Mouse (Mus musculus) liver, adult (tissue): ENCODE measurements around the gene Gpr37l1.

Experiments
- GATA4 ChIP-seq: IDR thresholded peaks from 2 replicates; pipeline ENCODE4 v1.6.1; 2014; ENCODE audit warnings: mild to moderate bottlenecking, low read length; ENCODE audit not compliant: insufficient replicate concordance

Gene Gpr37l1

DNA sequence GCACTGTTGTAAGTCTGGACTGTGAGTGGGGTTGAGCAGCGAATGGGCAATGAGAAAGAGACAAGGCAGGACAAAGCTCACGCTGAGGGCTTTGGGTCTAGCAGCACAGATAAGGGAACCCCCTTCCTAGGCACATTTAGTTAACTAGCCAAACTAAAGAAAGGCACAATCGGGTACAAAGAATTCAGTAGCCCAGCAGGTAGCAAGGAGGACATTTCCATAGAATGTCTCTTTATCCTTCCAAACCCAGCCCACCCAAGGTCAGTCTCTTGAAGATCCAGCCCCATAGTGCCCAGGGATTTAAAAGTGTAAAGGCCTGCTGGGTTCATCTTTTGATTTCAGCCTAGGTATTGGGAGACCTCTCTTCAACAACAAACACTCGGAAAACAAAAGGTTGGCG is 18.5 kb upstream of the Gpr37l1 start:
- no peak for TF ChIP-seq GATA4

DNA sequence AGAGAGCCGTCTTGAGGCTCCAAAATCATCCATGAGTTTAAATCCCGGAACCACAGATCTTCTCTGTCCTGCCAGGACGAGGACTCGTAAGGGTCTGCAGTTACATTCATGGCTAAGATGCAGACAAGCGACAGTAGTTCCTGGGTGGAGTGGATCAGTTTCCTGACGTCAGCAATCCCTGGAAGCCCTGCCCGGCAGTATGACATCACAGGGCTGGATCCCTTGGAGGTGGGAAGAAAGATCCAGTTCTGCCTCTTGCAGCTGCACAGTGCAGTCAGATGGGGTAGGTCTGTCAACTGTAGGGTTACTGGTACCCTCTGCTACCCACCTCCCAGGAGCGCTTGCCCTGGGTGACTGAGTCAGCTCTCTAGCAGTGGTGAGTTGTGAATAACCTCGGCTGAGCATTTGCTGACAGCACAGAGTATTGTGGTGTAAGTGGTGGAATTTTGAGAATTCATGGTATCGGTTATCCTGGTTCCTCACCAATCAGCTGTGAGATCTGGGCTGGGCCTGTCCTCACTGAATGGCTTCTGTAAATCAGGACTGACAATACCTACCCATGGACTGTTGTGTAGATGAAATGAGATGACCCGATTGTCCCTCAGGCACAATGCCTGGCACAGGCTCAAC is 16.6 kb upstream of the Gpr37l1 start:
- no peak for TF ChIP-seq GATA4

DNA sequence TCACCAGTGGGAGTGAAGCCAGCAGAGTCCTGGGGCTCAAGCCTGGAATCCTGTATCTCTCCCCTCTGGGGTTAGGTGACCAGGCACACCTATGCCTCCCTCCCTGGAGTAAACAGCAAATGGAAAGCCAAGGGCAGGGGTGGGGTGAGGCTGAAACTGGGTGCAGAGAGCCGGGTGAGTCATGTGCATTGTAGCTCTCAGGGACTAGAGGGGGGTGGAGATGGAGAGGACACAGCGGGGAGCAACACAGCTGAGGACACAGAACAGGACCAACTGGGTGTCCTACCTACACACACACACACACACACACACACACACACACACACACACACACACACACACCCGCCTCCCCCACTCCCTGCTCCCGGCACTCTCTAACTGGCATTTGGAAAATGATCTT is 16.0 kb upstream of the Gpr37l1 start:
- no peak for TF ChIP-seq GATA4

DNA sequence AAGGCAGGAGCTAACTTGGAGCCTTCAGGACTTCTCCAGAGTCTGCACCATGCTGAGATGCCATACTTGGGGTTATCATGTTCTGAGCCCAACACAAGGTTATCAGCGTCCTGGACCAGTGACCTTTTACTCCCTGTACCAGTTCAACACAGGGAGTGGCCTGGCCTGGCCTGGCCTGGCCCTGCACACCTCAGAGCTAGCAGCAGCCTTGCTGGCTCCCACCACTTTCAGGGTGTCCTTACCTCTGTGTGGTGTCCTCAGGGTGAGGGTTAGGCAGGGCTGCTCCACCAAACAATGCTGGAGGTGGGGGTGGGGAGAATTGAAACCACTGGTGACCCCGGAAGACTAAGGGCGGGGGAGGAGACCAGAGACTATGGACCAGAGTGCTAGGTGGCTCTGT is 15.5 kb upstream of the Gpr37l1 start:
- TF ChIP-seq GATA4, result no peak

DNA sequence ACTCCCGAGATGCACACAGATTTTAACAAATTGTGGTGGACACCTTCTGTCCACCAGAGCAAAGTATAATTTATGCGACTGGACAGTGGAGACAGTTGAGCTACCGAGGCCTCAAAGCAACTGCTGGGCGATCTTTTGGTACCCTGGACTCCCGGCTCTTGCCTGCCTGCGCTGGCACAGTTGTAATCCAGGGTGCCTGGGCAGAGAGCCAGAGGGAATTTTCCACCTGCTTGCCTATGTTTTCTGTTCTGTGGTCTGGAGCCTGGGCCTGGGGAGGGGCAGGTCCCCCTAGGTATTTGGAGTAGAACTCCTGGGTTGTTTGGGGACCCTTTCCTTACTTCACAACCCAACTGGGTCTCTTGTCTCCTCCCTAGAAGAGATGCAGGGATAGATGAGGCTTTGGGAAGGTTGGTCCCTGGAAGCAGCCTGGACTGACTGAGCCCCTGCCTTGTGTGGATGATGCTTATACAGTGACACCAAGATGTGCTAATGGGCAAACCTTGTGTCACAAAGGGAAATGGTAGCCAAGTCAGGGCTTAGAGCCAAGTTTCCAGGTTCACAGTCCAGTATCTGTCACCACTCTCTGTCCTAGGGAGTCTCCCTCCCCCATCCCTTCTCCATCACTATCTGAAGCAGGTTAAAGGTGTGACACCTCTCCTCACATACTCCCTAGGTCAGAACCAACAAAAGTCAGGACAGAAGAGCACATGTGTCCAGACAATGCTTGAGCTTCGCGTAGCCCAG is 14.6 kb upstream of the Gpr37l1 start:
- TF ChIP-seq GATA4, result no peak

DNA sequence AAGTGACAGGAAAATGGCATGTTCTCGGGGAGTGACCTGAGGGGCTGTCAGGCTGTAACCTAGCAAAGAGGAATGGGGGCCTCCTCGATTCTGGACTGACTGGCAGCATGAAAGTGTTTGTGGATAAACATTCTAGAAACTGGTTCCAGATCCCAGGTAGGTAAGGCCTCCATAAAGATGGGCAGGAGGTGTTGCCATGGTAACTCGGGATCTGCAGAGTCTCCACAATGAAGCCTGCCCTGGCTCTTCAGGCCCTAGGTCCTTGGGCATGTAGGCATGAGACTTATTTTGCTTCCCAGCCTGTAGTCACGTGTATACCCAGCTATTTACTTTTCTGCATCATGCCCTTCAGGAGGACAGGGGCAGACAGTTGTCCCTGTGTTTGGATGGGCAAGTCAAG is 13.8 kb upstream of the Gpr37l1 start:
- no peak for TF ChIP-seq GATA4

DNA sequence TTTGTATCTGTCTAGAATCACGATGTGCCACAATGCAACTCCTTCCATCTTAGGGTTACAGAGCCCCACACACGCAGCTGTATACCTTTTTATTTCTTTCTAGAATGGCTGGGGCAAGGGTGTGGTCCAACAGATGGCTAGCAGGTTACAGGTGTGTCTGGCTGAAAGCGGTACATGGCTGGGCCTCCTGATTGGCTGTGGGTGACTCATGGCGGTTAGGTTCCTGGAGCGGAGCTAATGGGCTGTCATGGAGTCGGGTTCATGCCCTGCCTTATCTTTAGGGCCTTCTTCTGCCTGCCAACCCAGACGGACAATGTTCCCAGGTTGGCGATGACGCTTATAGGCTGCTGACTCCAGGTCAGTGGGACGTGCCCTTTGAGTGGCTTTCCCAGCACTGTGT is 13.3 kb upstream of the Gpr37l1 start:
- TF ChIP-seq GATA4, result no peak

DNA sequence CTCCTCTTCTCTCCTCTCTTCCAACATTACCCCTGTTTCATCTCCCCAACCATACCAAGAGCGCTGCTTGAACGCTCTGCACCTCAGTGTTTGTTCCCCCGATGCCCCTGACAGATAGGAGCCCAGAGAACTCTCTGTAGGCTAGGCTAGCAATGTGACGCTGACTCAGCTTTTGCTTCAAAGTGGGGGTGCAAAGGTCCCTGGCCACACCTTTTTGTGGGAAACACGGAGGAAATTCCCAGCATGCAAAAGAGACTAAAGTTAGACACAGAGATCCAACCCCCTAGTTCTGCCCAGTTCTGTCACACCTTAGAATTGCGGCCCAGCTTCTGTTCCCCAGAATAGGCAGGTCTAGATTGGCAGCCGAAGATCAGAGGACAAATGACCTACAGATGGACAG is 11.4 kb upstream of the Gpr37l1 start:
- TF ChIP-seq GATA4, result no peak

DNA sequence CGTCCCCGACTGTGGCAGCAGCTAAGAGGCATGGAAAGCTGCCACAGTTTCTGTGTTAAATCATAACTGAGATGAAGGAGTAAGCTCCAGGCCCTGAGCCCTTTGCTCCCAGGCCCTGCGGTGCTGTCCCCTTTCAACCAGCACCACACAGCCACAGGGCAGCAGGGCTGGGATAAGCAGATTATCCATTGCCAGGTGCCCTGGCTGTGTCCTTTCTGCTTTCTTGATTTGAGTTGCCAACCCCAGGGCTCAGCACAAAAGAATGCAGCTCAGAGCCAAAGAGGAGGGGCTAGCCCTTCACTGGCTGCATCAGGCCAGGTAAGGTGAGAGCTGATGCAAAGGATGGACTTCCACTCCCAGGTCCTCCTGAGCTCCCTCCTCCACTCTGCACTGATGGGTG is 10.2 kb upstream of the Gpr37l1 start:
- no peak for TF ChIP-seq GATA4

DNA sequence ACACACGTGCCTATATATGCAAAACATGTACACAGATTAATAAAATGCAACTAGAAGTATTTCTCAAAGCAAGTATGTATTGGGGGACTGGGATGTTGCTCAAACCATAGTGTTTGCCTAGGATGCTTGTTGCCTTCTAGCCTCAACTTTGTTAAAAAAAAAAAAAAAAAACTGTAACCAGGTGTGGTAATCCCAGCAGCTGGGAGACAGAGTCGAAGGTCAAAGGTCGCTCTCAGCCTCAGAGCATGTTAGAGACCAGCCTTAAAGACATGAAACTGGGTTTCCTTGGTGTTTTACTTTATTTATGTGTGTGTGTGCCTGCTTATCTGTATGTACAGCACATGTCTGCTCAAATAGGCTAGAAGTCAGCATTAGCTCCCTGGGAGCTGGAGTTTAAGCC is 7.7 kb upstream of the Gpr37l1 start:
- TF ChIP-seq GATA4, result no peak

DNA sequence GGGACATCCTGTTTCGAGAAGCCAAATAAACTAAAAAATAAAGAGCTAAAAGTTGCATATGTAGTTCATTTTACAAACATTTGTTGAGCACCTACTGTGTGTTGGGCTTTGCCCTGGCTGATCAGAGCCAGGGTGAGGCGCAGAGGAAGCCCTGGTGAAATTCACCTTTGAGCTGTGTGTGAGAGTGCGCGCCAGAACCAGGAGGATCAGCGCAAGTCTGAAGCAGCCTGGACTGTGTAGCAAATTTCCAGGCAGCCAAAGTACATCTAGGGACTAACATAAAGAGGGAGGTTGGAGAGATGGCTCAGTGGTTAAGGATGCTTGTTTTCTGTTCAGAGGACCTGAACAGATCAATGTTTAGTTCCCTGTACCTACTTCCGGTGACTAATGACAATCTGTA is 5.8 kb upstream of the Gpr37l1 start:
- TF ChIP-seq GATA4, result no peak

DNA sequence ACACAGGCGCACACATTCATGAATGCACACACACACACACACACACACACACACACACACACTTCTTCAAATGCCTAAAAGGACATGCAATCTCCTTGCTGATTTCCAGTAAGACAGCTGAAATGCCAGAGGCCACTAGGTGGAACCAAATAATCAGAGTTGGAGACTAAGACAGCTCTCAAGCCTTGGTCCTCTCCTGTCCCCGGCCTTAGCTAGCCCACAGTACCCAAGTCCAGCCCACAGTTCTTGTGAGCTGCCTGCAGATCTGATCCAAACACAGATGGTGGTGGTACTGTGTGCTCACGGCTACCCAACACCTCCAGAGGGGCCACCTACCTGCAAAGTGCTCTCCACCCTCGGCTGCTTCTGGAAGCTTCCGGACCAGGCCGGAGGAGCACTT is 4.5 kb upstream of the Gpr37l1 start:
- no peak for TF ChIP-seq GATA4

DNA sequence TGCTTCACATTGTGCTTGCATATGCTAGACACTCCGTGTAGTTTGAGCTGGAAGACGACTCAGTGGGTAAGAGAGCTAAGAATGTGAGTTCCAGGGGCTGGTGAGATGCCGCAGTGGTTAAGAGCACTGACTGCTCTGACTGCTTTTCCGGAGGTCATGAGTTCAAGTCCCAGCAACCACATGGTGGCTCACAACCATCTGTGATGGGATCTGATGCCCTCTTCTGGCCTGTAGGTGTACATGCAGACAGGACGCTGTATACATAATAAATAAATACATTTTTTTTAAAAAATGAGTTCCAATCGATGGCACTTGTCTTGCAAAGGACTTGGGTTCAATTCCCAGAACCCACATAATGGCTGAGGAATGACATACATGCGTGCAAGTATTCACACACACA is 3.7 kb upstream of the Gpr37l1 start:
- no peak for TF ChIP-seq GATA4

DNA sequence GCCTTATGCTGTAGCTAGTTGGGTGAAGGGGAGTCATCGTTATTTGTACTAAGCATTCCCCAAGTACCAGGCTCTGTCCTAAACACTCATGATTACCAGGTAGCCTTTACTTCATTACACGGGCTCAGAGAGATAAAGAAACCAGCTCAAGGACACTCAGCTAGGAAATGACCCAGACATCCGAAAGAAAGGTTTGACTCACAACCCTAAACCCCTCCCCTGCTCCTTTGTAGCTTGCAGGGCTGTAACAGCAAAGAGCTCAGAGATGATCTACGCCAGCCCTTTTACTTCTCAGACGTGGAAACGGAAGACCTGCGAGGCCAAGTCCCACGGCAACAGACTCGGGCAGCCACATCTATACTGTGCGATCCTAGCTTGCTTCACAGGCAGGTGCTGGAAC is 2.8 kb upstream of the Gpr37l1 start:
- no peak for TF ChIP-seq GATA4

DNA sequence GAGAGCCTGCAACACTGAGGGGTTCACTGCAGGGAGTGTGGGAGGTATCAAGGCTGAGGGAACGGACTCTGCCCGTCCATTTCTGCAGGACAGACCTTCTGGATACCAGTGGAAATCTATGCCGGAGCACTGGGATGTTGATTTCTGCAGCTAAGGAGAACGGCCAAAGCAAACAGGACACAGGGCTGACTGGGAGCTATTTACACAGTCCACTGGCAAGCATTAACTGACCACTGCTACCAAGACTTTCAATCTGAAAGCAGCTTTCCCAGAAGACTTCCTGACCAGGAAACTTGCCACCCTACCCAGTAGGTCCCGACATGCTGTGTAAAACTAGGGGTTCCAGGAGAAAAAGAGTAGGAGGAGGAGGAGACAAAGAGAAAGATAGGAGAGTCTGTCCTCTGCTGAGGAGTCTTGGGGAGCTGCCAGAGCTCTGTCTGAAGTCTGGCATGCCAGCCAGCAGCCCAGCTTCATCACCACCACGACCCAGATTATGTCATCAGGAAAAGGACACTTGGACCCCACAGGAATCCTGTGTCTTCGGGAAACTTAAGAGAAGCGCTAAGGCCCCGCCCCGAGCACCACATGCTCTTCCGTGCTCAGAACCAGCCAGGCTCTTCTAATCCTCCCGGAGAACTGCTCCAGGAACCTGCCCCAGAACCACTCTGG is 2.2 kb upstream of the Gpr37l1 start:
- TF ChIP-seq GATA4, result no peak

DNA sequence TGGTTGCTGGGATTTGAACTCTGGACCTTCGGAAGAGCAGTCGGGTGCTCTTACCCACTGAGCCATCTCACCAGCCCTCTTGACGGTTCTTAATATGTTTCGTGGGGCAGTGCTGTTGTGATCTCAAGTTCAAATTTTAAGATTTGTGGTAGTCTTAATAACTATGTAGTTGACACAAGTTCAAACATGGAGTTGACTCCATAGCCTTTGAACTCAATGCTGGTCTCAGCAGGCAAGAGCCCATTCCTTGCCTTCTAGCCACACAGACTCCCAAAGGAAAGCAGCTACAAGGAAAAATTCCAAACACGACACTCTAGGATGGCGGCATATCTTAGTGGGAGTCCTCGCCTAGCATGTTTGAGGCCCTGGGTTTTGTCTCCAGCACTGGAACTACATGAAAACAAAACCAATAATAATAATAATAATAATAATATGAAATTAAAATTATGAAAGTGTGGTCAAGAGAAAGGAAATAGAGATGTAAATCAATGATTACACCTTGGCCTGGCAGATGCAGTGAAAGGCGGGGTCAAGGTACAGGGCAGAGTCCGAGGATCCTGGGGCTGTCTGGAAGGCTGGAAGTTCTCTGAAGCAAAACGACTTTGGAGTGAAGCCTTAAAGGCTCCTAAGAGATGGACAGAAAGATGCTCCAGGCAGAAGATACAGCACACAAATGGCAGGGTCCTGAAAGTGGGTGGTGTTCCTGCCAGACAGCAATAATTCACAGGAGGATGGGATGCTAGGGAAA is 1.1 kb upstream of the Gpr37l1 start:
- no peak for TF ChIP-seq GATA4

DNA sequence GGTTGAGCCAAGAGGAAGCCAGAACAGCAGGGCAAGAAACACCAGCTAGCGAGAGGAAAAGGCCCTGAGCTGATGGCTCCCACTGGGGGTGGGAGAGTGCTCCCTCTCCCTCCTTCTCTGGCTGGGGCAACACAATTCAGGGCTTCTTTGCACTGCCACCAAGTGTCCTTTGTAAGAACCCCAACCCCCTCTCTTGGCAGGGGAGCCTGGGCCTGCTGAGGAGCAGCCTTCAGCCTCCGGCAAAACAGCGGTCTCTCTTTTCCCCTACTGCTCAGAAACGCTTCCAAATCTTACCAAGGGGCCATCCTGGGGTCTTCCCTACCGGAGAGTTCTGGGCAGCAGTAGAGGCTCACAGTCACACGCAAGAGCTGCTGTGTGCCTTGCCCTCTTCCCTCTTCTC is 4.8 kb downstream of the Gpr37l1 start:
- no peak for TF ChIP-seq GATA4
